Mouse (Mus musculus) ES-Bruce4 (cell line): ENCODE results near the gene Plac1.

Experiments
- CTCF ChIP-seq: IDR thresholded peaks from one replicate; pipeline ENCODE4 v1.8.1; 2011; ENCODE audit warnings: low read depth, low read length
- EP300 ChIP-seq: IDR thresholded peaks from 2 replicates; pipeline ENCODE4 v1.6.1; 2011; ENCODE audit warnings: low read depth, low read length; ENCODE audit not compliant: insufficient read depth

- TF ChIP-seq CTCF (no peak), EP300 (no peak)
Measured at GRCm38 (mm10) chrX:53038194-53038593, 201.7 kb downstream of the Plac1 start.
